Mouse (Mus musculus): ENCODE data around the gene Tmem192. TPM values are rescaled to one million over a fixed set of nuclear protein-coding genes. Genes with fewer than 3 reads are reported as not detected.

The Tmem192 gene
- 10 to 100 TPM; 21.5 to 22.2 TPM for total RNA-seq (2021)

GRCm38 (mm10) chr8:64946820-64947697, at the start of gene Tmem192:
Gene Tmem192, plus strand, starts transcription at chr8:64947185.
- intact Hi-C loops (cut with DNase I) = loop anchor here (5.0 to 10.0 kb wide), 2 partner anchors 255 to 922 kb away; partner anchors contain the start of gene Cpe
- peak; percentile 95 to 96 for DNase-seq

- intact Hi-C loops (cut with DNase I) = no loop called here
- DNase-seq = no peak
Measured at GRCm38 (mm10) chr8:64898710-64899109, 48.3 kb upstream of the Tmem192 start.

- intact Hi-C loops (cut with DNase I) = no loop called here
- DNase-seq = no peak
Measured at GRCm38 (mm10) chr8:64900645-64901044, 46.3 kb upstream of the Tmem192 start.

GRCm38 (mm10) chr8:64901527-64902156, 45.3 kb upstream of the Tmem192 start:
- no peak for DNase-seq
- intact Hi-C loops (cut with DNase I) = no loop called here

- intact Hi-C loops (cut with DNase I) = no loop called here
- no peak for DNase-seq
Measured at GRCm38 (mm10) chr8:64902191-64902590, 44.8 kb upstream of the Tmem192 start.

- no peak for DNase-seq
- intact Hi-C loops (cut with DNase I) = no loop called here
Measured at GRCm38 (mm10) chr8:64903778-64904177, 43.2 kb upstream of the Tmem192 start.

- DNase-seq = no peak
- intact Hi-C loops (cut with DNase I) = no loop called here
Measured at GRCm38 (mm10) chr8:64910026-64910425, 37.0 kb upstream of the Tmem192 start.

GRCm38 (mm10) chr8:64916793-64917192, 30.2 kb upstream of the Tmem192 start:
- intact Hi-C loops (cut with DNase I) = no loop called here

GRCm38 (mm10) chr8:64923329-64923728, 23.7 kb upstream of the Tmem192 start:
- intact Hi-C loops (cut with DNase I) = no loop called here
- DNase-seq = no peak

More at GRCm38 (mm10) chr8:64916793-64917192, 30.2 kb upstream of the Tmem192 start:
- DNase-seq = no peak

- intact Hi-C loops (cut with DNase I) = no loop called here
- DNase-seq = no peak
Measured at GRCm38 (mm10) chr8:64925762-64926161, 21.2 kb upstream of the Tmem192 start.

- DNase-seq = peak in 1 of 2 experiments; percentile 15
- intact Hi-C loops (cut with DNase I) = no loop called here
Measured at GRCm38 (mm10) chr8:64926355-64926754, 20.6 kb upstream of the Tmem192 start.

- intact Hi-C loops (cut with DNase I) = no loop called here
- no peak for DNase-seq
Measured at GRCm38 (mm10) chr8:64928938-64929337, 18.0 kb upstream of the Tmem192 start.

GRCm38 (mm10) chr8:64934997-64935396, 12.0 kb upstream of the Tmem192 start:
- no peak for DNase-seq
- intact Hi-C loops (cut with DNase I) = no loop called here

- intact Hi-C loops (cut with DNase I) = loop anchor here (2.0 to 10.0 kb wide), 3 partner anchors 162 to 916 kb away; no protein-coding TSS in a partner anchor
- no peak for DNase-seq
Measured at GRCm38 (mm10) chr8:64941019-64941418, 6.0 kb upstream of the Tmem192 start.

GRCm38 (mm10) chr8:64941495-64941894, 5.5 kb upstream of the Tmem192 start:
- peak; percentile 81 to 86 for DNase-seq
- intact Hi-C loops (cut with DNase I) = loop anchor here (2.0 to 10.0 kb wide), 3 partner anchors 163 to 917 kb away; no protein-coding TSS in a partner anchor

- DNase-seq = no peak
- intact Hi-C loops (cut with DNase I) = loop anchor here (2.0 to 10.0 kb wide), 2 partner anchors 324 to 918 kb away; no protein-coding TSS in a partner anchor
Measured at GRCm38 (mm10) chr8:64942946-64943345, 4.0 kb upstream of the Tmem192 start.

GRCm38 (mm10) chr8:64944831-64945230, 2.2 kb upstream of the Tmem192 start:
- no peak for DNase-seq
- intact Hi-C loops (cut with DNase I) = loop anchor here (5.0 to 10.0 kb wide), 2 partner anchors 253 to 920 kb away; partner anchors contain the start of gene Cpe

- intact Hi-C loops (cut with DNase I) = loop anchor here (5.0 to 10.0 kb wide), 2 partner anchors 253 to 921 kb away; partner anchors contain the start of gene Cpe
- DNase-seq = no peak
Measured at GRCm38 (mm10) chr8:64945606-64946005, 1.4 kb upstream of the Tmem192 start.

- intact Hi-C loops (cut with DNase I) = loop anchor here (5.0 to 10.0 kb wide), 2 partner anchors 254 to 922 kb away; partner anchors contain the start of gene Cpe
- DNase-seq = peak in 1 of 2 experiments; percentile 8
Measured at GRCm38 (mm10) chr8:64946441-64946819, 555 bp upstream of the Tmem192 start.

GRCm38 (mm10) chr8:64947698-64948034, 681 bp downstream of the Tmem192 start:
- DNase-seq = no peak

GRCm38 (mm10) chr8:64948371-64948770, 1.4 kb downstream of the Tmem192 start:
- intact Hi-C loops (cut with DNase I) = loop anchor here (5.0 to 10.0 kb wide), 2 partner anchors 256 to 924 kb away; partner anchors contain the start of gene Cpe
- DNase-seq = no peak

More at GRCm38 (mm10) chr8:64947698-64948034, 681 bp downstream of the Tmem192 start:
- intact Hi-C loops (cut with DNase I) = loop anchor here (5.0 to 10.0 kb wide), 2 partner anchors 255 to 923 kb away; partner anchors contain the start of gene Cpe
